Mouse (Mus musculus) C2C12 (cell line): ENCODE measurements at regions not wholly inside any gene's neighbourhood (a gene's known extent, or its start where the extent isn't known, plus 50 kb on each side); places are given as distances from the start of the nearest gene placed in this dataset.

Source experiments
- CEBPB ChIP-seq: IDR thresholded peaks from one replicate; pipeline ENCODE4 v1.6.1; 2011; ENCODE audit warnings: low read depth, mild to moderate bottlenecking, control low read depth, moderate library complexity
- CTCF ChIP-seq: IDR thresholded peaks from one replicate; pipeline ENCODE4 v1.5.1; 2011; ENCODE audit not compliant: control insufficient read depth, insufficient read depth, insufficient read length
- FOSL1 ChIP-seq: IDR thresholded peaks from one replicate; pipeline ENCODE4 v1.8.0; 2011; ENCODE audit warnings: mild to moderate bottlenecking, low read length; ENCODE audit not compliant: poor library complexity, insufficient read depth, severe bottlenecking
- MAX ChIP-seq: IDR thresholded peaks from one replicate; pipeline ENCODE4 v1.6.1; 2011; ENCODE audit warnings: mild to moderate bottlenecking, control low read depth
- MYOD1 ChIP-seq: IDR thresholded peaks from one replicate; pipeline ENCODE4 v1.6.1; 2011; ENCODE audit warnings: low read depth; ENCODE audit not compliant: control insufficient read depth, insufficient read length
- MYOG ChIP-seq: IDR thresholded peaks from one replicate; pipeline ENCODE4 v1.6.1; 2011; ENCODE audit not compliant: control insufficient read depth, insufficient read length; ENCODE audit errors: extremely low read depth
- USF1 ChIP-seq: IDR thresholded peaks from one replicate; pipeline ENCODE4 v1.6.1; 2011; ENCODE audit warnings: low read depth, mild to moderate bottlenecking, control low read depth, moderate library complexity

DNA sequence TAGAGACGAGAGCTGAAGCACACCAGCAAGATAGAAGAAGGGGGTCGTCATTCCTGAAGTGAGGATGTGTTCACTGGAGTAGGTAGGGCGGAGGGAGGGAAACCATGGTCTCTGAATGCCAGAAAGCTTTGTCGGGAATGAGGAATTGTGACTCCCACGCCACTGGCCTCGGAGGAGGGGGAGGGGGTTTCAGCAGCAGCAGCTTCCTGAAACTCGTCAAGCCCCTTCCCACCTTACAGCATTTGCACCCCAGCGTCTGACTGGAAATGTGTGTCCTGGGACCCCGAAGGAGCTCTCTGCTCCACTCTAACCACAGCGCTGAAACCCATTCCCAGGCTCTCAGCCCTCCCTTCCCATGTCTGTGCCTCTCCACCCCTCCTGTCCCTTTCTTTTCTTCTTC, 342.8 kb upstream of the Adgrl2 start:
- TF ChIP-seq CTCF (no peak), USF1 (no peak), MAX (no peak), FOSL1 (no peak), CEBPB (no peak), MYOG (no peak), MYOD1 (no peak)
